ENCODE assay signal across 27 mouse cellular contexts in the genomic region with DNA sequence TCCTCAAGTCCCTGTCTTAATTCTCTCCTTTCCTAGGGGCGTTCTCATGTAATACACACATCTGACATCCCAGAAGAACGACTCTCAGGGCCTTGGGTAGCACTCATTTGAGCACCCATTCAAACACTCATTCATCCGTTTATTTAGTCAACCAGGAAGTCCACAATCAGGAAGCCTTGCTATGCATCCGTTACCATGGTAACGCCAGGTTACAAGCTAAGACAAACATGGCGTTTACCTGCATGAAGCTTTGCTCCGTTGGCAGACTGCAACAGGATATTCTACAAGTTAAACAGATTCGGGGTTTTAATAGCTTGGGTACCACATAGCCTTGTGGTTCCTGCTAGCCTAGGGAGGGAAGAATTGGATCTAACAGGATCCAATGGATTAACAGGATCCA. TPM values are rescaled to one million over a fixed set of nuclear protein-coding genes. Genes with fewer than 3 reads are reported as not detected.
A peak's percentile ranks its signal among the peaks of the same experiment; 100 is the strongest.
DNase-seq lines count a peak whose midpoint lies in the region; ATAC-seq and TF ChIP-seq lines count a peak whose summit lies in the region.
"Had no signal": no experiment of that assay in that cellular context is flagged by ENCODE, and none has a peak within 500 bp of the region (broad histone marks: within the 10 kb centered on the region; RNA-seq: fewer than 3 reads in every experiment).

No protein-coding gene starts in this region.

- WGBS in hindbrain, postnatal 0 days: 80% methylated on average over 8 of the region's 8 CpGs
- 81% methylated on average over 8 of the region's 8 CpGs for WGBS in hindbrain, embryonic 14.5 days
- 49% methylated on average over 8 of the region's 8 CpGs for WGBS in lung, embryonic 16.5 days
- 76% methylated on average over 8 of the region's 8 CpGs for WGBS in midbrain, postnatal 0 days
- 83% methylated on average over 8 of the region's 8 CpGs for WGBS in midbrain, embryonic 10.5 days

- DNase-seq in hindbrain, postnatal 0 days (ENCODE audit: low spot score): peak; percentile 59
- DNase-seq in hindbrain, embryonic 14.5 days (ENCODE audit: low spot score): no peak
- DNase-seq in lung, postnatal 36 days: no peak
- peak; percentile 50 for DNase-seq in midbrain, postnatal 0 days (ENCODE audit: low spot score)
- no peak for DNase-seq in midbrain, embryonic 10.5 days (ENCODE audit: low spot score)
- DNase-seq in induced T-regulatory cell, adult 2 months (ENCODE audit: low read depth): peak; percentile 4
- DNase-seq: adrenal gland, adult 2 months; adrenal gland, postnatal 14 days; B cell, adult 2 months; cerebellum, adult 11 months; cerebellum, adult 2 months; cerebellum, adult 9-11 months; cerebellum, postnatal 25 days; gastrocnemius, adult 2 months; heart, adult 11 months had no signal

- no peak for ATAC-seq in hindbrain, postnatal 0 days
- no peak for ATAC-seq in hindbrain, embryonic 14.5 days (ENCODE audit: low FRiP score)
- peak; percentile 15; the same call in 1 of the 2 replicates for ATAC-seq in lung, embryonic 16.5 days (ENCODE audit: low read depth)
- ATAC-seq in midbrain, postnatal 0 days (ENCODE audit: low FRiP score): no peak
- no peak for ATAC-seq in frontal cortex, adult (ENCODE audit: low TSS enrichment)
- ATAC-seq: forebrain, embryonic 15.5 days; hindbrain, embryonic 16.5 days had no signal

- no peaks in the 10 kb centered on the region for H3K9me3 ChIP-seq in hindbrain, postnatal 0 days (ENCODE audit: low read length)
- no peaks in the 10 kb centered on the region for H3K9me3 ChIP-seq in hindbrain, embryonic 14.5 days (ENCODE audit: control insufficient read depth, low read length)
- no peaks in the 10 kb centered on the region for H3K9me3 ChIP-seq in lung, embryonic 16.5 days (ENCODE audit: control insufficient read depth, low read length)
- no peaks in the 10 kb centered on the region for H3K9me3 ChIP-seq in midbrain, postnatal 0 days (ENCODE audit: low read length)
- no peaks in the 10 kb centered on the region for H3K9me3 ChIP-seq in midbrain, embryonic 10.5 days (replicated peaks)
- H3K9me3 ChIP-seq: embryonic facial prominence, embryonic 12.5 days; embryonic facial prominence, embryonic 15.5 days; forebrain, embryonic 12.5 days; forebrain, embryonic 15.5 days; hindbrain, embryonic 12.5 days had no signal

- no peak for TF ChIP-seq CTCF in hindbrain, postnatal 0 days (IDR thresholded peaks at IDR 0.05; ENCODE audit: low read depth)
- no peak for TF ChIP-seq CTCF in midbrain, postnatal 0 days (IDR thresholded peaks at IDR 0.05)

- no peak overlapping the region for H3K4me2 ChIP-seq in hindbrain, postnatal 0 days (ENCODE audit: low read depth, low read length)
- H3K4me2 ChIP-seq in hindbrain, embryonic 14.5 days (replicated peaks): no peak overlapping the region
- H3K4me2 ChIP-seq in lung, embryonic 16.5 days (ENCODE audit: low read depth, low read length): no peak overlapping the region
- H3K4me2 ChIP-seq in midbrain, postnatal 0 days (ENCODE audit: low read depth, low read length, poor library complexity, severe bottlenecking): no peak overlapping the region
- H3K4me2 ChIP-seq: embryonic facial prominence, embryonic 12.5 days; embryonic facial prominence, embryonic 15.5 days; forebrain, embryonic 12.5 days; forebrain, embryonic 15.5 days; hindbrain, embryonic 12.5 days had no signal

- no peak overlapping the region for H3K27ac ChIP-seq in hindbrain, postnatal 0 days
- no peak overlapping the region for H3K27ac ChIP-seq in hindbrain, embryonic 14.5 days
- H3K27ac ChIP-seq in lung, embryonic 16.5 days (ENCODE audit: low read length): no peak overlapping the region
- H3K27ac ChIP-seq in midbrain, postnatal 0 days (ENCODE audit: low read depth, low read length): no peak overlapping the region
- H3K27ac ChIP-seq in midbrain, embryonic 10.5 days (replicated peaks): no peak overlapping the region
- H3K27ac ChIP-seq: embryonic facial prominence, embryonic 12.5 days; embryonic facial prominence, embryonic 15.5 days; forebrain, embryonic 12.5 days; forebrain, embryonic 15.5 days; gastrocnemius, adult 2 months; hindbrain, embryonic 12.5 days had no signal

- H3K4me1 ChIP-seq in hindbrain, postnatal 0 days (ENCODE audit: insufficient read depth, low read length): peaks cover 5% of the 10 kb centered on the region; the same call in 1 of the 2 replicates
- peaks cover 25% of the 10 kb centered on the region for H3K4me1 ChIP-seq in hindbrain, embryonic 14.5 days (replicated peaks; ENCODE audit: control insufficient read depth, insufficient read depth, low read length)
- H3K4me1 ChIP-seq in lung, embryonic 16.5 days (replicated peaks; ENCODE audit: control insufficient read depth, insufficient read depth, low read length): peaks cover 9% of the 10 kb centered on the region
- no peaks in the 10 kb centered on the region for H3K4me1 ChIP-seq in midbrain, postnatal 0 days (ENCODE audit: insufficient read depth, low read length)
- peaks cover 36% of the 10 kb centered on the region for H3K4me1 ChIP-seq in midbrain, embryonic 10.5 days

- H3K4me3 ChIP-seq in hindbrain, postnatal 0 days (ENCODE audit: low read length): no peak overlapping the region
- no peak overlapping the region for H3K4me3 ChIP-seq in hindbrain, embryonic 14.5 days (replicated peaks; ENCODE audit: low read length)
- no peak overlapping the region for H3K4me3 ChIP-seq in lung, embryonic 16.5 days (ENCODE audit: low read length)
- H3K4me3 ChIP-seq in midbrain, postnatal 0 days (ENCODE audit: low read depth, low read length): no peak overlapping the region
- H3K4me3 ChIP-seq in midbrain, embryonic 10.5 days: no peak overlapping the region
- H3K4me3 ChIP-seq: embryonic facial prominence, embryonic 12.5 days; embryonic facial prominence, embryonic 15.5 days; forebrain, embryonic 12.5 days; forebrain, embryonic 15.5 days; gastrocnemius, adult 2 months; hindbrain, embryonic 12.5 days had no signal

- no peaks in the 10 kb centered on the region for H3K36me3 ChIP-seq in hindbrain, postnatal 0 days (ENCODE audit: insufficient read depth, low read length)
- H3K36me3 ChIP-seq in hindbrain, embryonic 14.5 days (replicated peaks; ENCODE audit: control insufficient read depth, insufficient read depth): no peaks in the 10 kb centered on the region
- no peaks in the 10 kb centered on the region for H3K36me3 ChIP-seq in lung, embryonic 16.5 days (ENCODE audit: control insufficient read depth, insufficient read depth, low read length)
- no peaks in the 10 kb centered on the region for H3K36me3 ChIP-seq in midbrain, postnatal 0 days (ENCODE audit: insufficient read depth, low read length)
- H3K36me3 ChIP-seq in midbrain, embryonic 10.5 days: no peaks in the 10 kb centered on the region
- H3K36me3 ChIP-seq: embryonic facial prominence, embryonic 12.5 days; embryonic facial prominence, embryonic 15.5 days; forebrain, embryonic 12.5 days; forebrain, embryonic 15.5 days; hindbrain, embryonic 12.5 days had no signal

- H3K9ac ChIP-seq in hindbrain, postnatal 0 days (replicated peaks; ENCODE audit: low read length): no peak overlapping the region
- no peak overlapping the region for H3K9ac ChIP-seq in hindbrain, embryonic 14.5 days
- H3K9ac ChIP-seq in lung, embryonic 16.5 days (ENCODE audit: low read length): no peak overlapping the region
- H3K9ac ChIP-seq in midbrain, postnatal 0 days (replicated peaks; ENCODE audit: low read length, poor library complexity, severe bottlenecking): no peak overlapping the region
- H3K9ac ChIP-seq: embryonic facial prominence, embryonic 12.5 days; embryonic facial prominence, embryonic 15.5 days; forebrain, embryonic 12.5 days; forebrain, embryonic 15.5 days; hindbrain, embryonic 12.5 days had no signal

- no peaks in the 10 kb centered on the region for H3K27me3 ChIP-seq in hindbrain, postnatal 0 days (ENCODE audit: insufficient read depth, low read length)
- H3K27me3 ChIP-seq in hindbrain, embryonic 14.5 days (ENCODE audit: control insufficient read depth, insufficient read depth, low read length): peaks cover 2% of the 10 kb centered on the region; the same call in 1 of the 2 replicates
- peaks cover 5% of the 10 kb centered on the region; the same call in 1 of the 2 replicates for H3K27me3 ChIP-seq in lung, embryonic 16.5 days (ENCODE audit: control insufficient read depth, insufficient read depth, low read depth, low read length)
- no peaks in the 10 kb centered on the region for H3K27me3 ChIP-seq in midbrain, postnatal 0 days (ENCODE audit: insufficient read depth, low read length)
- H3K27me3 ChIP-seq in midbrain, embryonic 10.5 days (ENCODE audit: low read depth, poor library complexity, severe bottlenecking): peaks cover 52% of the 10 kb centered on the region
- H3K27me3 ChIP-seq: embryonic facial prominence, embryonic 12.5 days; embryonic facial prominence, embryonic 15.5 days; forebrain, embryonic 15.5 days had no signal

RNA-seq across cellular contexts. Expression of gene Esrrb, which starts 1.0 kb away (rescaled TPM):
- 9.8 and 11.0 TPM in 2 replicates for total RNA-seq in hindbrain, postnatal 0 days (2014; rRNA removed)
- polyA plus RNA-seq in hindbrain, postnatal 0 days (2015; fragmentation: Nextera tagmentation; extraction: Ambion mirVana): 3.1 TPM in 2 replicates
- 2.7 and 4.2 TPM in 2 replicates for polyA plus RNA-seq in hindbrain, embryonic 14.5 days (2014; fragmentation: Nextera tagmentation; extraction: Ambion mirVana)
- 0.21 and 0.38 TPM in 2 replicates for polyA plus RNA-seq in lung, embryonic 16.5 days (2015; fragmentation: Nextera tagmentation; extraction: Ambion mirVana)
- 10.1 and 11.6 TPM in 2 replicates for total RNA-seq in midbrain, postnatal 0 days (2014; rRNA removed)
- polyA plus RNA-seq in midbrain, postnatal 0 days (2015; fragmentation: Nextera tagmentation; extraction: Ambion mirVana): 3.3 and 4.3 TPM in 2 replicates
- polyA plus RNA-seq in midbrain, embryonic 10.5 days (2016; fragmentation: Nextera tagmentation; extraction: Ambion mirVana): 0.28 and 0.47 TPM in 2 replicates
- total RNA-seq: CH12.LX; common myeloid progenitor, adult 5-6 weeks; hematopoietic stem cell, adult 5-6 weeks; MEL had no signal

Comparison
In these comparisons a context has a peak if more than half of its experiments do, and no peak if none do; other contexts are left out.
1. DNase-seq: peak in hindbrain, postnatal 0 days (single experiment), midbrain, postnatal 0 days (single experiment) and induced T-regulatory cell, adult 2 months (single experiment); none in hindbrain, embryonic 14.5 days (single experiment), lung, postnatal 36 days (single experiment) and midbrain, embryonic 10.5 days (single experiment).